In the genomic region with DNA sequence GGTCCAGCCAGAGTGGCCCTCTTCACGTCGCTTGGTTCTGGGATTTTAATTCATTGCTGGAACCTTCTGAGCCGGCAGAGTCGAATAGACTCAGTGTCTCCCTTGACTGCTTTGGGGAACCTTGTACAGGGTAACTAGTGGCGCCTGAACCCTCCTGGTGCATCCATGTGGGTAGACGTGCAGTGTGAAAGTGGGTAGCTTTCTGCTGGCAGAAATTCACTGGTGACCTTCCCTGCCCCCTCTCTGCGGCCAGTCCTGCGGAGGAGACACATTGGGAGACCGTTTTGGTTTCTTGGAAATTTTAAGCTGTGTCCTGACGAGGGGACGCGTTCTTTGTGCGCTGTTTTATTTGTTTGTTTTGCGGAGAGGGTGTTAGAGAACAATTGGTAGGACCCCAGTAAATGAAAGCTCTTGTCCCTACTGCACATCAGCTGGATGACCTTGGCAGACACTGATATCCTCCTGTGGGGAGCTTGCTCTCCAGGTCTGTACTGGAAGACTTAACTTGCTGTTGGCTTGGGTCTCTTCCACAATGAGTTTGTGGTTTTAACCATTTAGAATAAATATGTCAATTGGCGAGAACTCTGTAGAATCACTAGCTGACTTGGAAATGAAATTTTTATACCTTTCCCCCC, we compare ENCODE assay signal across 9 mouse cellular contexts. TPM values are rescaled to one million over a fixed set of nuclear protein-coding genes. Genes with fewer than 3 reads are reported as not detected.
DNase-seq lines count a peak whose midpoint lies in the region; ATAC-seq and TF ChIP-seq lines count a peak whose summit lies in the region.
"Had no signal": no experiment of that assay in that cellular context is flagged by ENCODE, and none has a peak within 500 bp of the region (broad histone marks: within the 10 kb centered on the region; RNA-seq: fewer than 3 reads in every experiment).

No protein-coding gene starts in this region.

- peak; percentile 22 to 40 for DNase-seq in heart, adult 2 months
- no peak for DNase-seq in heart, adult 11 months
- peak; percentile 9 for DNase-seq in ES-CJ7 (ENCODE audit: low read depth, low spot score)
- DNase-seq in ovary, postnatal 14 days (ENCODE audit: low spot score) = no peak

- ATAC-seq in embryonic facial prominence, embryonic 13.5 days (ENCODE audit: insufficient number of reproducible peaks, insufficient read depth, low FRiP score, low TSS enrichment, low read depth) = no peak
- ATAC-seq in hindbrain, embryonic 12.5 days (ENCODE audit: low FRiP score) = peak; percentile 43
- ATAC-seq in activated CD4-positive, CD25-positive, alpha-beta regulatory T cell, adult 4 months = no peak

- H3K27me3 ChIP-seq in heart, adult 2 months (ENCODE audit: control insufficient read depth, insufficient read depth, low read length) = no peaks in the 10 kb centered on the region
- H3K27me3 ChIP-seq in embryonic facial prominence, embryonic 13.5 days = no peaks in the 10 kb centered on the region
- no peaks in the 10 kb centered on the region for H3K27me3 ChIP-seq in hindbrain, embryonic 12.5 days
- H3K27me3 ChIP-seq: Patski had no signal

- 0 out of 2 replicates have a peak, but pooled peaks cover 3% of the 10 kb centered on the region for H3K79me2 ChIP-seq in heart, adult 2 months (replicated peaks; ENCODE audit: control insufficient read depth, insufficient read depth, low read length)
- H3K79me2 ChIP-seq in macrophage (ENCODE audit: inconsistent target) = peaks cover 58% of the 10 kb centered on the region

- TF ChIP-seq POLR2A in heart, adult 2 months (IDR thresholded peaks at IDR 0.05; ENCODE audit: insufficient read depth, low read depth, low read length) = no peak

- H3K36me3 ChIP-seq in heart, adult 2 months (ENCODE audit: control insufficient read depth, insufficient read depth, low read length) = no peaks in the 10 kb centered on the region
- no peaks in the 10 kb centered on the region for H3K36me3 ChIP-seq in embryonic facial prominence, embryonic 13.5 days
- H3K36me3 ChIP-seq in hindbrain, embryonic 12.5 days = no peaks in the 10 kb centered on the region
- no peaks in the 10 kb centered on the region for H3K36me3 ChIP-seq in macrophage (ENCODE audit: inconsistent target)

- peak overlapping the region; percentile 79 for H3K4me3 ChIP-seq in heart, adult 2 months
- H3K4me3 ChIP-seq in embryonic facial prominence, embryonic 13.5 days = peak overlapping the region; percentile 75
- H3K4me3 ChIP-seq in hindbrain, embryonic 12.5 days = peak overlapping the region; percentile 59
- peak overlapping the region; percentile 75 for H3K4me3 ChIP-seq in macrophage (ENCODE audit: inconsistent target)

- intact Hi-C loops in heart, adult 2 months (cut with DNase I) = loop anchor here (5.0 kb wide), 1 partner anchor 116 kb away; no protein-coding TSS in a partner anchor

- no peak for TF ChIP-seq CTCF in heart, adult 2 months (IDR thresholded peaks at IDR 0.05)

- peak overlapping the region; percentile 93 for H3K9ac ChIP-seq in heart, adult 2 months (ENCODE audit: low read depth, low read length)
- peak overlapping the region; percentile 84 for H3K9ac ChIP-seq in embryonic facial prominence, embryonic 13.5 days
- peak overlapping the region; percentile 79 for H3K9ac ChIP-seq in hindbrain, embryonic 12.5 days

- WGBS in heart, adult 2 months = 6% methylated on average over 15 of the region's 15 CpGs
- 3% methylated on average over 15 of the region's 15 CpGs for WGBS in embryonic facial prominence, embryonic 13.5 days
- 5% methylated on average over 15 of the region's 15 CpGs for WGBS in hindbrain, embryonic 12.5 days
- WGBS in macrophage (ENCODE audit: missing documents) = 10% methylated on average over 15 of the region's 15 CpGs

- no peaks in the 10 kb centered on the region for H3K9me3 ChIP-seq in embryonic facial prominence, embryonic 13.5 days
- H3K9me3 ChIP-seq in hindbrain, embryonic 12.5 days (replicated peaks) = no peaks in the 10 kb centered on the region

- H3K4me2 ChIP-seq in embryonic facial prominence, embryonic 13.5 days = peak overlapping the region; percentile 99
- peak overlapping the region; percentile 74 for H3K4me2 ChIP-seq in hindbrain, embryonic 12.5 days (replicated peaks)

- H3K4me1 ChIP-seq in heart, adult 2 months (ENCODE audit: control insufficient read depth, insufficient read depth, low read length) = peaks cover 2% of the 10 kb centered on the region
- H3K4me1 ChIP-seq in embryonic facial prominence, embryonic 13.5 days = peaks cover 33% of the 10 kb centered on the region
- peaks cover 26% of the 10 kb centered on the region for H3K4me1 ChIP-seq in hindbrain, embryonic 12.5 days

- peak overlapping the region; percentile 84 for H3K27ac ChIP-seq in heart, adult 2 months
- H3K27ac ChIP-seq in embryonic facial prominence, embryonic 13.5 days = peak overlapping the region; percentile 82
- peak overlapping the region; percentile 89 for H3K27ac ChIP-seq in hindbrain, embryonic 12.5 days
- peak overlapping the region; percentile 67 for H3K27ac ChIP-seq in macrophage

- TF ChIP-seq EP300 in heart, adult 2 months (IDR thresholded peaks at IDR 0.05; ENCODE audit: insufficient read depth, low read depth, low read length) = no peak

RNA-seq across cellular contexts. Expression of a gene that starts 0.7 kb away (rescaled TPM):
- 10 to 100 TPM; 67.6 to 78.4 TPM for total RNA-seq in heart, adult 2 months (2021)
- polyA plus RNA-seq in heart, adult 2 months (2012; rRNA removed) = 39.7 and 50.8 TPM in 2 replicates
- 18.5 and 22.8 TPM in 2 replicates for polyA plus RNA-seq in embryonic facial prominence, embryonic 13.5 days (2015; fragmentation: Nextera tagmentation; extraction: Ambion mirVana)
- polyA plus RNA-seq in hindbrain, embryonic 12.5 days (2016; fragmentation: Nextera tagmentation; extraction: Ambion mirVana) = 47.1 and 53.6 TPM in 2 replicates
- total RNA-seq in macrophage (2018; cell fraction: chromatin; rRNA removed) = 100 to 1,000 TPM in 2 of 26 experiments, 10 to 100 TPM in 21, 1 to 10 TPM in 3; 6.6 to 157 (median 26.2) TPM
- total RNA-seq in macrophage (2018; cell fraction: cytosol; rRNA removed) = 100 to 1,000 TPM in 1 of 26 experiments, 10 to 100 TPM in 25; 16.9 to 133 (median 47.2) TPM
- 100 to 1,000 TPM in 4 of 26 experiments, 10 to 100 TPM in 22; 13.1 to 212 (median 57.6) TPM for total RNA-seq in macrophage (2018; cell fraction: nucleus; rRNA removed)
- 13.3 to 105 TPM (median 18.9 TPM) in 3 replicates for polyA plus RNA-seq in macrophage (2018)
- polyA plus RNA-seq in activated CD4-positive, CD25-positive, alpha-beta regulatory T cell, adult 4 months (2017; shearing (Covaris generic)) = 1 to 10 TPM; 1.0 to 1.2 TPM

Comparison
In these comparisons a context has a peak if more than half of its experiments do, and no peak if none do; other contexts are left out.
1. DNase-seq: peak in heart, adult 2 months (2 of 2) and ES-CJ7 (single experiment); none in heart, adult 11 months (single experiment) and ovary, postnatal 14 days (single experiment).
2. Peak in every context shown above with its lines, with median percentiles within 50 percentile points of each other: H3K27ac ChIP-seq, H3K4me3 ChIP-seq and H3K9ac ChIP-seq.